Mouse (Mus musculus): ENCODE measurements around the gene Hoxa2.

Hoxa2 gene

DNA sequence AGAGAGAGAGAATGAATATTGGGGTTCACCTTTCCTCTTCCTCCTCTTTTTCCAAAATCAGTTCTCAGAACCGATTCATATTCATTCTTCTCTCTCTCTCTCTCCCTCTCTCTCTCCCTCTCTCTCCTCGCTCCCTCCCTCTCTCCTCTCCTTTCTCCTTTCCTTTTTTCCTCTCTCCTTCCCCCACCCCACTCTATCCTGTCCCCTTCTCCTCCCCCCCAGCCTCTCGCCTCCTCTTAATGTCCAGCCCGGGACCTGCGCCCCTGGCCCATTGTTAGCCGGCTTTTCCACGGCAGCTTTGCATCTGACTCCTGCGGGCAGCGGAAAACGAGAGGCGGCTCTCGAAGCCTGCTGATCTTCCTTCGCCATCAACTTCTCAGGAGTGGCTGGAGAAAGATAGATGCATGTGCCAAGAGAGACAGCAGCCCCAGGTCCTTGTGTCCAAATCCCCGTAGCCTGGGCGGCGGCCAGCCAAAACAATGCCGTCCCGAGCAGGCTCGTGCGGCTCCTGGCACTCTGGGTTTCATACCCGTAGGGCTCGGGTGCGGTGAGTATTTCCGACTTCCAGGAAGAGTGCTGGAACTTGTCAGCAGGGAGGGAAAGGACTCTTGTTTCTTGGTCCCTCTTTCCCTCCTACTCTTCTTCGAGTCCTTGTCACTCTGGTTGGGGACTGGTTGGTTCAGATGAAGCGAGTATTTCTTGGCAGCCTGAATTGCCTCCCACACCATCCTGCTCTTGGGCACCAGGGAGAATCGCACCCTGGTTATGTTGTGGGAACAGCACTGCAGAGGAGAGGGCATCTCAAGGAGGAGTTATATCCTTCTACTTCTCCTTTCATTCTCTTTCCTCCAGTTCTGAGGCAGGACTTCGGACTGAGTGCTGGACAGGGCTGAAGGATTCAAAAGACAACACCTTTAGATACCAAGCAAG is 1.1 kb upstream of the Hoxa2 start:
- peak; percentile 82 for DNase-seq (ENCODE audit: low read depth, low spot score)

DNA sequence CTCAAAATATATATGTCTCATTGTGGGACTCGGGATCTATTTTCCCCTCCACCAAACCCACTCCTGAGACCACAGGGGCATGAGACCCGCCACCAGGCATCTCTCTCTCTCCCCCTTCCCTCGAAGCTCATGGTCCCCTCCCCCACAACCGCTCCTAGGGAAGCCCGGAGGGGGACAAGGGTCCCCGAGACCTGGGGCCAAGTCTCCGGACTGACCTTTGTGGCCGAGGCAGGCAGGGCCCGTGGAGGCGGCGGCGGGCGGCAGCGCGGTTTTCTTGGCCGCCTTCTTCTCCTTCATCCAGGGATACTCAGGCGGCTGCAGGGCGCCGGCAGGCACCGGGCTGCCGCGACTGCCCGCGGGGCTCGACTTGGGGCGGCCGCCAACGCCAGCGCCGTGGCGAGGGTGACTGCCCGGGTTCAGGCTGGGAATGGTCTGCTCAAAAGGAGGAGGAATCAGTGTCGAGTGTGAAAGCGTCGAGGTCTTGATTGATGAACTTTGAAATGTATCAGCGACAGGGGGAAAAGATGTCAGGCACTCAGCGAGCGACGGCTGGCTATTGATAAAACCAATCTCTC is 493 bp downstream of the Hoxa2 start:
- peak; percentile 69 for DNase-seq (ENCODE audit: low read depth, low spot score)

DNA sequence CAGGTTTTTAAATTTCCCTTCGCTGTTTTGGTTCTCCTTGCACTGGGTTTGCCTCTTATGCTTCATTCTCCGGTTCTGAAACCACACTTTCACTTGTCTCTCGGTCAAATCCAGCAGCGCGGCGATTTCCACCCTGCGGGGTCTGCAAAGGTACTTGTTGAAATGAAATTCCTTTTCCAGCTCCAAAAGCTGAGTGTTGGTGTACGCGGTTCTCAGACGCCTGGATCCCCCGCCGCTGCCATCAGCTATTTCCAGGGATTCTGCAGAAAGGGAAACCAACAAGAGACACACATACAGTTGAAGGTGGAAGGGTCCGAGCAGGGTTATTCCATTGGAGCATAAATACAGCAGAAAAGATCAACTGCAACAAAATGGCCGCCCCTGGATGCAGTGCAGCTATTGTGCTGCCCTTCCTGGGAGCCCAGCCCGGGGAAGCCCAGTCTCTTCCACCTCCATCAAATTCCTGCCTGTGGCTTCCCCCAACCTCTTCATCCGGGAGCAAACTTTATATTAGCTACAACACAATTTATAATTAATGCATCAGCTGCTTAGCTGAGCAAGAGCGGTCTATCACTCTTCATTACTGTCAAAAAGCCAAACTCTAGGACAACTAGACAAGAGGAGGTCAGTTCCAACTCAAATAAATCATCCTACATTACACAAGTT is 1.1 kb downstream of the Hoxa2 start:
- peak; percentile 80 for DNase-seq (ENCODE audit: low read depth, low spot score)

DNA sequence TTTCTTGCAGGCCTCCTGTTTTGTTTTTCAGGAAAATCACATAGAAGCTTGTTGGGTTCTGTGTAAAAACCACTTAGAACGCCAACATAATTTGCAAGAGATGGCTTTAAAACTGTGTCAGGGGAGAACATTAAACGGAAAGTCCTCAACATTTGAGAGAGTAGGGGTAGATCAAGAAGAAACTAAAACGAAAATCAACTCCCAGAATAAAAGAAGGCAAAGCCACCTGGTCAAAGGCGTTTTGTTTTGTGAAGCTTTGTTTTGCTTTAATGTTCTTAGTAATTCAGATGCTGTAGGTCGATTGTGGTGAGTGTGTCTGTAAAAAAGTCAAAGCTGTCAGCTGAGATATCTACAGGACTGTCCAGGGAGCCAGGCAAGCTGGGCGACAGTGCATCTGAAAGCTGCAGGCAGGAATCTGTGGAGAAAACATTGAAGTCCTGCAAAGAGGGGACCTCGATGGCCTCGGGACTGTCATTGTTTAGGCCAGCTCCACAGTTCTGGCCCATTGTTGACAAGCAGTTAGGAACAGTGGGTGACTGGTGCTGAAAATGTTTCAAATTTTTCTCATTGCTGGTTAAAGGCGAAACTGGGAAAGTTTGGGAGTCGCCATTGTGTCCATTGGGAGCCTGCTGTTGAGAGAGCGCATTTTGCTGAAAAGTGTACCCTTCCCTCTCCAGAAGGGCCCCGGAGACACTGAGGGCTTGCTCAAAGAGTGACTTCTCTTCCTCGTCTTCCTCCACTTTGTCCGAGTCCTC is 1.8 kb downstream of the Hoxa2 start:
- peak; percentile 62 for DNase-seq (ENCODE audit: low read depth, low spot score)

DNA sequence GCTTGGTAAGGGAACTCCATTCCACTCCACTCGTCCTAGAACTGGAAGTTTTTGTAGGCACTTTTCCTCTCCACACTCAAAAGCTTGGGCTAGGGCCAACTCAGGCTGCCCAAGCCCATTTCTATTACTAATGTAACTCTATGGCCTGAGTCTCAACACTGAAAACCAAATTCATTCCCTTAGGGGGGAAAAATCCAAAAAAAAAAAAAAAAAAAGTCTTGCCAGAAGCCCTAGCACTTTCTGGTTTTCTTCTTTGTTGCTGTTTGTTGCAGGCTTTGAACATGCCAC is 2.6 kb downstream of the Hoxa2 start:
- no peak for DNase-seq (ENCODE audit: low read depth, low spot score)

DNA sequence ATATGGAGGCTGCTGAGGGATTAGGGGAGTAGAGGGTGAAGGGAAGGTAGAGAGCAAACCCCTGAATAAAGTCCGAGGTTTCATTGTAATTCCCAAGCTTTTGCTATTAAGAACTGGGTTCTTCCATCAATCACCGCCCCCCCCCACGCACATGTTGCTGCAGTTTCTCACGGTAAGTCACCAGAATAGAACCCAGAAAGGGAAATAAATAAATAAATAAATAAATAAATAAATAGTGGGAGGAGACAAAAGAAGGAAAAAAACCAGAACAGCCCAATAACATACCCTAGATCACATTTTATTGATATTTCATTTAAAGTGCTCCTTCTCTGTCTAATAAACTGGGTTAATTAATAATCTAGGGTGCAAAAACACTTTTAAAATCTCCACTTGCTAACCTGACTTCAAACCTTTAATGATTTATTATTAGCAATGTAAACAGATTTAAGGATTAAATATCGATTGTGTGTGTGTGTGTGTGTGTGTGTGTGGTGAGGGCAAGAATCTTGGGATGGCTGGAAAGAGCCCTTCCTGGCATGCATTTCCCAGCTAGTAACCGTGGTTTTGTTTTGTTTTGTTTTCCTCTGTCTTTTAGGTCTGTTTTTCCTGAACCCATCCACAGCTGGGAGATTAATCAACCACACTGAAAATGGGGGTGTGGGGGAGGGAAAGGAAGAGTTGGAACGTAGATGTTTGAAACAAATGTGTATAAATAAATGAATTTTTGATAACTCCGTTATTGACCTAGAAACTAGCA is 3.1 kb downstream of the Hoxa2 start:
- peak; percentile 73 for DNase-seq (ENCODE audit: low read depth, low spot score)

DNA sequence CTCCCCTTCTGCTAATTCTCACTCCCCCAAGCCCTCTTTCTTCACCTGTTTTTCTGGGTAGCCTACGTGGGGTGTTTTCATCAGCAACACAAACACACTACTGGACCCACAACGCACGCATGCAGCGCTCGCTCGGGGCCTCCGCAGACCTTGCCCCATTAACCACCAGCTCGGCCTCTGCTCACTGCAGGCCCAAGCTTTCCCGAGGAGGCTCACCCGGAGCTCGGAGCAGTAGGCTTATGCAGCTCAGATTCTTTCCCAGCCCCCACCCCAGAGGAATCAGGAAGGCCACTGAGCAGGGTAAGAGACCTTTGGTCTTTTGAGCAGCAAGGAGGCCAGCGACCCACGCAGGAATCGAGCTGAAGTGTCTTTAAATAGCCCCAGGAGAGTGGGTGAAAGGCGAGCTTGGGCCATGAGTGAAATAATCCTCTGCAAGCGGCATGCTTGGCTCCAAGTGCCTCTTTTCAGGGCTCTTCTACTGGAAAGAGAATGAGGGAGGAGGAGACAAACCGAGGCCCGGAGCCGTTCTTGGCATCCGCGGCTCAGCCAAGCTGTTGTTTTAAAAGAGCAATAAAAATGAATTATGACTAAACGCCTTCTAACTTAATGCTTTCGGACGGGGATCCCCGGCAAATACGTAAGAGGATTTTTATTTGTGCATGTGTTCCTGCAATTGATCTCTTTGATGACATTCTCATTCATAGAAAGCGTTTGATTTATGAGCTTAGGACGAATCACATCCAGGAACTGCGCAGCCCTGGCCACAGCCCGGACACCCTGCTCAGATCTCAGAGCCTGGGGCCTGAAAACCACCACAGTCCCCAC is 3.9 kb downstream of the Hoxa2 start:
- DNase-seq (ENCODE audit: low read depth, low spot score) = peak; percentile 82

DNA sequence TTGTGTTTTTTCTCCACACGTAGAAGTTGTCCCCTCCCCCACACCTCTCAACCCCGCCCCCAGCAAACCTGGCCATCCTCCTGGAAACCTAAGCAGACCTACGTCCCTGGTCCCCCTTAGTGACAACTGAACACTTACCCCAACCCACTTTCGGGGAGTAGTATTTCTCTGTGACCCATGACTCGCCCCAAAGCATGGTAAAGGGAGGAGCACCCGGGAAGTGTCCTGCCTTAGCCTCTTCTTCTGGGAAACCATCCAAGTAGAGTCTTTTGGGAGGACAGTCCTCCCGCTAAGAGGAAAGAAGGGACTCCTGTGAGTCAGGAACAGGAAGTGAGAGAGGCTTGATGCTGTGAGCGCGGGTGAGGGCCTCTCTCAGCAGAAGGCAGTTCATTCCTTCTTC is 4.7 kb downstream of the Hoxa2 start:
- DNase-seq (ENCODE audit: low read depth, low spot score) = peak; percentile 97

DNA sequence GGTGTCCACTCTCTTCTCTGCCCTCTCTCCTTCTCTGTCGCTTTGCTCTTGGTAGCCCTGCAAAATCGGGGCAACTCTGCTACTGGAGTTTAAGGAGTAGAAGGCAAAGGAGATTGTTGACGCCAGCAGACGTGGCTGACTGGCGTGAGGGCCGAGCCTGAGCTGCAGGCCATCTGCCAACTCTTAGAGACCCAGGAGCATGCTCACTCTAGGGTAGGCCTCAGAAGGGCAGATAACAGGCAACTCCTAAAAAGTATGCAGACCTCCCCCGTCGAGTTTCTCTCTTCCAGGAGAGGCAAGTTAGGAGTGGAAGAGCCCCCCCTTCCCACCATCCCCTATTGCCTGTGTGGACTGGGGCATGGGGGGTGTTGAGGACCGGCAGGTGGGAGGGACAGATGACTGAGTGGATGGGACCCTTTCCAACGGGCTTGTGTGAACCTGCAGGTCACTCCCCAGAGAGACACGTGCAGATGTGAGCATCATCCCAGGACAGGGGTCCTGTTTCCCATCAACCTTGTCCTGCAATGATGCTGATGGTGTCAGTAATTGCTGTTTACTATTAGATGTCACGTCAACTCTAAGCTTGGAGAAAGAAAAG is 5.4 kb downstream of the Hoxa2 start:
- peak; percentile 87 for DNase-seq (ENCODE audit: low read depth, low spot score)

DNA sequence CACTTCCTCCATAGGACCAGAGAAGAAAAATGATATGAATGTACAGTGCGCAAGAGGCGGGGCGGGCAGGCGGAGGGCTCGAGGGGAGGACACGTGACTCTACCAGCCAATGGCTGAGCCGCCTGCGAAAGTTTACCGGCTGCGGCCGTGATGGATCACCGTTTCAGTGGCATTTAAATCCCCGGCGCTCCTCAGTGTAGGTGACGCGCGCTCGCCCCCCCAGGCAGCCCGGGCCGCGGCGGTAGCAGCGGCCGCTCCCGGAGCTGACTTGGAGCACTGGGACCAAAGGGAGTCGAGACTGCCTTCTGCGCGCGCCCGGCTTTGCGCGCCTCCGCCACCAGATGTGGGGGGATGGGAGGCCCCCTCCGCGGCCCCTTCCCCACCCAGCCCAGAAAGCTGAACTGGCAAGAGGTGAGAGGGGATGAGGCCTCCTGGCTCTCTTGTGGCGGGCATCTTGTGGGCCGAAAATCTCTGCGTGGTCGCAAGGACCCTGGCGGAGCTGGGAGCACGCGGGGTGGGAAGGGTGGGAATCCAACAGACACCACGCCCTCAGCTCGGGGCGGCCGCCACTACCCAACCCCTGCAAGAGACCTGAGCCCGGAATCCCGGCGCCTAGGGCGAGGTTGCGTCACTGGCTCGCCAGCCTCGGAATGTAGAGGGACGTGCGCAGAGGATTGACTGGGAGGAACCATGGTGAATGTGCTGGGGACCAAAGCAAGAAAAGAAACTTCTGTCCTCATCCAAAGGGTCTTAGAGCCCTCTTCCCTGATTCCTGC is 6.2 kb downstream of the Hoxa2 start, which contains the start of gene Hoxa1:
Gene Hoxa1, minus strand, starts transcription at position 42 of the 776 bp plus-strand sequence.
- peak; percentile 97 for DNase-seq (ENCODE audit: low read depth, low spot score)

DNA sequence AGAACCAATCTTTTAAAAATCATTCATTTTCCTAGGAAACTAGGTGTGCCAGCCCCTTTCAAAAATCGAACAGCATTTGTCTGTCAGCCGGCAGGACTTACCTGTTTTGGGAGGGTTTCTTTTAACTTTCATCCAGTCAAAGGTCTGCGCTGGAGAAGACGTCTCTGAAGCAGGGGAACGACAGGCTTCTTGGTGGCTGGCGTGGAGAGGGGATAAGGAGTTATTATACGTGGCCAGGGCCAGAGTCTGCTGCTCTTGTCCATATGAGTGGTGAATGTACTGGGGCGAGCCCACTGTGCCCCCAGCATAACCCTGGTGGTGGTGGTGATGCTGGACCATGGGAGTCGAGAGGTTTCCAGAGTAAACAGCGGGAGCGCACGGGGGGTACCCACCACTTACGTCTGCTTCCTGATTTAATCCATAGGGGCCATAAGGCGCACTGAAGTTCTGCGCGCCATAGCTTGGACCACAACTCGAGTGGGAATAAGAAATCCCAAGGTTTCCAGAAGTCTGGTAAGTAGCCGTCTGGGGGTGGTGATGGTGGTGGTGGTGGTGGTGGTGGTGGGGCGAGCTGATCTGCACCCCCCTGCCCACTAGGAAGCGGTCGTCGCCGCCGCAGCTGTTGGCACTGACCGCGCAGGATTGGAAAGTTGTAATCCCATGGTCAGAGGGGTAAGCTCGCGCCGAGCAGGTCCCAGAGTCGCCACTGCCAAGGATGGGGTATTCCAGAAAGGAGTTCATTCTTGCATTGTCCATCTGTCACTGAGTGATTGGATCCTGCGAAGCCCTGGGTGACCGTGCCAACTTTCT is 7.0 kb downstream of the Hoxa2 start:
- no peak for DNase-seq (ENCODE audit: low read depth, low spot score)

DNA sequence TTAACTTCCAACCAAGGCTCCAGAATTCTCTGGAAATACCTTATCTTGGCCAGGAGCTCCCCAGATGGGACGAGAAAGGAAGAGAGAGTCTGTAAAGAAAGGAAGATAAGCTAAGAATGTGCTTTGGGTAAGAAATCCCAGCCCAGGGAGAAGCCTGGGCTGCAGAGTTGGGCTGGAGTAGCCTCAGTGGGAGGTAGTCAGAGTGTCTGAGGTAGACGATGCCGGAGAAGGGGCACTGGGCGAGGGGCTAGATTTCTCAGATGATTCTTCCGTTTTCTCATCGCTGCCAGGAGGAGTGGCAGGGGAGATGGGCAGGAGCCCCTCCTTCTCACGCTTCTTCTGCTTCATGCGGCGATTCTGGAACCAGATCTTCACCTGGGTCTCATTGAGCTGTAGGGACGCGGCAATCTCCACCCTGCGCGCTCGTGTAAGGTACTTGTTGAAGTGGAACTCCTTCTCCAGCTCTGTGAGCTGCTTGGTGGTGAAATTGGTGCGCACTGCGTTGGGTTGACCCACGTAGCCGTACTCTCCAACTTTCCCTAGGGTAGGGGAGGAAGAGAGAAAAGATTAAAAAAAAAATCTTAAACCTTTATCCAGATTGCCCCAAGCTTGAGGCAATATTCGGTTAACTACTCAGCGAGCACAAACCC is 8.0 kb downstream of the Hoxa2 start:
- no peak for DNase-seq (ENCODE audit: low read depth, low spot score)

DNA sequence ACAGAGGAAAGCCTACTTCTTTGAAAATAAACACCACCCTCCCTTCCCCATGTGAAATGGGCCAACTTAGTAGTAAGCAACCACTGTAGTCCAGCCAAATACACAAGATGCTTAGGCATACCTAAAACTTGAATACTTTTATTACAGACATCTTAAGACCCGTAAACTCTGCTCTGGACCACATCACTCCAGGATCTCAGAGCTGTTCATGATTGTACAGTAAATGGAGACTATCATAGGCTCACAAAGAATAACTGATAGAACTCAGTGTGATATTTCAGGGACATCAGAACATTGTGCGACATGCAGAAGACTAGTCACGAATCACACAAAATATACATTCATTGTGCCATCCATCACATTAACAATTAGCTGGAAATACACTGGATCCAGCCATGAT is 9.2 kb downstream of the Hoxa2 start:
- DNase-seq (ENCODE audit: low read depth, low spot score) = no peak

DNA sequence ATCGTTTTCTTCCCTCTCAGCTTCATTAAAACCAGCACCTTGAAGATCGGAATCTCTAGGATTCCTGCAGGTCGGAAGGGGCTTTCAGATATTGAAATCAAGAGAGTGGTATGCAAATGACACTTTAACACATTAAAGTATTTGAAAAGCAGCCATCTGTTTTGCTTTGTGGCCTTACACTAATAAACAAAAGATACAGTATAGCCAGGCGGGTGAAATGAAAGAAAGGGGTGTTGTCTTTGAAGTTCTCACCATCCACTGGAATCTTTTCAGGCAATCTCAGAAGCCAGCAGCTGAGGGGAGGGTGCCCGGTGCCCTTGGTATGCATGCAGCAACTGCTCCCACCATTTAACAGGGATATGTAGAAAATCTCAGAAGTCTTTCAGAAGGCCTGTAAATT is 10.6 kb downstream of the Hoxa2 start:
- no peak for DNase-seq (ENCODE audit: low read depth, low spot score)

DNA sequence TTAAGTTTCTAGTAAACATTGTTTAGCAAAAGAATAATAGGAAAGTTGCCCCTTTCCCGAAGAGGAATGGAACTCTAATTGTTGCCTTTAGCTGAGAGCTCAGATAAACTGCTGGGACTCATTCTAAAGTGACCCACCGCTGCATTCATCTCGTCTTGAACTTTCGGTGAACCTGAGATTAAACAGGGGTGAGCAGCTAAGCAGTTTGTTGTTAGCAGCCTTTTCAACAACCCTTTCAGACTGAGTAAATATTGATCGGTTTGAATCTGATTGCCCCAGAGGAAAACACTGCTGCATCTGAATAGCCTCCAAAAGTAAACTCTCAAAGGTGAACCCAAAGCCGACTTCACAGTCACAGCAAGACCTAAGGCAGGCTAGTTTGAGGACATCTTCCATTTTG is 11.4 kb downstream of the Hoxa2 start:
- no peak for DNase-seq (ENCODE audit: low read depth, low spot score)

DNA sequence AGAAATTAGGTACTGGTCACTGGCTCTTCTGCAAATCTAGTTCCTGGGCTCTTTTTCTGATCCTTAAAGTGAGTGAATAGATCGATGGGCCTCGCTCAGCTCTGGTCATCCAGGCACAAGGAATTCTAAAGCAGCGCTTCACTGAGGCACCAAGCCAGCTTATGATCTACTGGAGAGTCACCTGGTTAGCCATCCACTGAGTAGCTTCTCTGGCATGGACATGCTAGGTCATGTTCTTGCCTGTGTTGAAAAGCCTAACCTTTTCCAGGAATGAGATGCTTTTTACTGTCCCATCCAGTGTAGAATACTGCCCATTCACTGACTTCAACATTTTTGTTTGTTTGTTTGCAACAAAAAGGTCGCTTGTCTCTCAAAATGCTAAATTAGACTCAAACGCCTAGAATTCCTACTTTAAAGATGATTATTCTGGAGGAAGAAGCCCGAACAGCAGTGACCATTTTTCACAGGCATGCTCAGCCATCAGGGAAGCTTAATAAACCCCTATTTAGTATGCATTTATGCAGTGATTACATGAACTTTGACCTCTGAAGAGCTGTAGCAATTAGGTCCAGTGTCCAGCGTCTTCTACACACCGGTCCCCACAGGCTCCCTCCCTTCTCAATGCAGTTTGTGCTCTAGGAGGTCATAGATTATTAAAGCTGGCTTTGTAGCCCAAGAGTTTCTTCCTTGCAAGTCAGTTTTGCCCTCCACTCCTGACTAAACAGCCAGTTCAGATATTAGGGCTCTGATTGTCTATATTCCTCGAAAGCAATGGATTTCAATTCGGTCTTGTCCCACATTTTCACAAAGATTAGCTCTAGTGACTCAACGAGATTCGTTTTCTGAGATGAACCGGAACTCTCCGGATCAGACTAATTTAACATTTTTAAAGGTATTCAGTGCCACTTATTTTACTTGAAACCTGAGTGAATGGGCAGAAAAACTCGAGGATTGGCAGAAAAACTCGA is 12.1 kb downstream of the Hoxa2 start:
- DNase-seq (ENCODE audit: low read depth, low spot score) = no peak

DNA sequence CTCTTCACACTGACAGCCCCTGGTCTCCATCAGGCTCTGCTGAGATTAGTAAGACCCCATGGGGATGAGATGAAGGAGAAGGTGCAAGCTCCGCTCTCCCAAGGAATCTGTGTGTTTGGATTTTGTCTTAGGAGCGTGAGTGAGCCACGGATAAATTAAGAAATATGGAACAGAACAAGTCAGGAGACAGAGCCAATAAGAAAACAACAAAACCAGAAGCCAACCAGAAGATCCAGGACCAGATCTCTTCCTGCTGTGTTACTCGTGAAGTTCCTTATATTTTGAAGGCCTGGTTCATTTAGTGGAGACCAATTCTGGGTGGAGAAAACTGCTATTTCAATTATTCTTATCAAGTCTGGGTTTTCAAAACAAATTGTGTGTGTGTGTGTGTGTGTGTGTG is 13.1 kb downstream of the Hoxa2 start:
- no peak for DNase-seq (ENCODE audit: low read depth, low spot score)

Data from 3T3-L1 (cell line).